Mouse (Mus musculus): ENCODE data around the gene Scmh1.

DNA sequence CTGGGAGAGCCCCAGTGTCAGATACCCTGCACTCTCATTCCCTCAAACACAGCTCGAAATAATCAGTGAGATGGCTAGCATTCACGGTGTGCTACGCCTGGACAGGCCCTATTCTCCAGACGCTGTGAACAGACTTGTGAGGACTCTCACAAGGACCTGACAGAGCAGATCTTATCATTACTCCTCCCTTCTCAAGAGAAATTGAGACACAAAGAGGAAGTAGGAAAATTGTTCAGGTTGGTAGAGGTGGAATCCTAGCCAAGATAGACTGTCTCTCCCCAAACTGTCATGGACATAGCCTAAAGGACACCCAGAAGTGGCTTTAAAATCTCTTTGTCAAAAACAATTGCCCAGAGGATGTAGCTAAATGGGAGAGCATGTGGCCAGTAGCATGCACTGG lies 31.3 kb upstream of the Scmh1 start:
- TF ChIP-seq CTCF (IDR thresholded peaks at IDR 0.05; ENCODE audit: low read depth) = no peak
- no peak for TF ChIP-seq EP300 (IDR thresholded peaks at IDR 0.05; ENCODE audit: low read depth)

Measured in liver, postnatal 0 days (tissue).